Mouse (Mus musculus): ENCODE measurements at regions not wholly inside any gene's neighbourhood (a gene's known extent, or its start where the extent isn't known, plus 50 kb on each side); places are given as distances from the start of the nearest gene placed in this dataset.

DNA sequence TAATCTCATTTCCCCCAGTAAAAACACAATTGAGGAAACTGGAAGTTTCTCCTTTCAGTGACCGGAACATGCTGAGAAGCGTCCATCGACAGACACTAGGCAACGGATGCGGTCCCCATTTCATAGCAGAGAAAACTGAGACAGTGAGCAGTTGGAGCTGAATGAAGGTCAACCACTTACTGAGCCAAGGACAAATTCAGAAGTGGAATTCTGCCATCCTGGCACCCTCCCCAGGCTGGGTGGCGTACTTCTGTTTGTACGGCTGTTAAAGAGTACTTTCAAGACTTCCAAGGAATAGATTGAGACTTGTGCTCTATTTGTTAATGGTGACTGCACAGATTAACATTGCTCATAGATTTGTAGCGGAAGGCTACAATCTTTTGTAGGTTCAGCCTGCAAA lies 54.2 kb upstream of the Bhlhe40 start:
- H3K9ac ChIP-seq = no peak overlapping the region
- H3K4me3 ChIP-seq (replicated peaks) = no peak overlapping the region
- WGBS = 90% methylated on average over 8 of the region's 8 CpGs
- ATAC-seq = no peak
- H3K4me1 ChIP-seq (replicated peaks) = no peaks in the 10 kb centered on the region
- no peaks in the 10 kb centered on the region for H3K36me3 ChIP-seq
- no peak overlapping the region for H3K27ac ChIP-seq
- no peaks in the 10 kb centered on the region for H3K27me3 ChIP-seq (replicated peaks)
- no peaks in the 10 kb centered on the region for H3K9me3 ChIP-seq
- H3K4me2 ChIP-seq (replicated peaks) = no peak overlapping the region

DNA sequence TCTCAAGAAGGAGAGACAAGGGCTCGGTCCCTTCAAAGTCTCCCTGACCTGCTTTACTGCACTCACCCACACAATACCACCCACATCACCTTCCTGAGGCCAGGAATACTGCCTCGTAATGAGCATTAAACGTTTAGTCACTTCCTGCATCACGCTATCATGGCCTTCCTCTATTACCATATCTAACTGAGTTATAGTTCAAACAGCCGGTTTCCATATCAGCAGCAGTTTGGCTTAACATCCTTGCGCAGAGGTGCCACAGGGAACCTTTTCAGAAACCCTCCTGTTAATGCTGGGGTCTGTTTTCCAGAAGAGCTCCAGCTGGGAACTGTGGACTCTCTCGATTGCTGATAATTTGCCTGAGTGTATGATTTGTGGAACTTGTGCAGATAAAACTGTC lies 52.1 kb upstream of the Bhlhe40 start:
- 41% methylated on average over 7 of the region's 7 CpGs for WGBS
- no peaks in the 10 kb centered on the region for H3K27me3 ChIP-seq (replicated peaks)
- 0 out of 2 replicates have a peak overlapping the region, but pooled peaks have one; percentile 23 for H3K27ac ChIP-seq
- no peaks in the 10 kb centered on the region for H3K9me3 ChIP-seq
- H3K4me2 ChIP-seq (replicated peaks) = no peak overlapping the region
- peak; percentile 86 for ATAC-seq
- H3K9ac ChIP-seq = no peak overlapping the region
- no peaks in the 10 kb centered on the region for H3K36me3 ChIP-seq
- no peaks in the 10 kb centered on the region for H3K4me1 ChIP-seq (replicated peaks)
- H3K4me3 ChIP-seq (replicated peaks) = no peak overlapping the region

Measured in intestine, embryonic 15.5 days (tissue).